Mouse (Mus musculus): ENCODE data around the gene Pms2. TPM values are rescaled to one million over a fixed set of nuclear protein-coding genes. Genes with fewer than 3 reads are reported as not detected.

Pms2 gene
- polyA plus RNA-seq, 1 experiment from 2014 or later: 39.3 TPM

Other genes starting within 250 kb of the Pms2 start
- 33.5 and 39.5 TPM in 2 replicates for gene Usp42, start 177.7 kb upstream of the Pms2 start, polyA plus RNA-seq (2014; fragmentation: Nextera tagmentation; extraction: Ambion mirVana)
- 50.1 and 55.1 TPM in 2 replicates for gene Eif2ak1, start 92.2 kb upstream of the Pms2 start, polyA plus RNA-seq (2014; fragmentation: Nextera tagmentation; extraction: Ambion mirVana)
- gene Ankrd61, start 12.3 kb upstream of the Pms2 start, polyA plus RNA-seq (2014; fragmentation: Nextera tagmentation; extraction: Ambion mirVana): 0.21 TPM in 2 replicates
- gene Aimp2, start 117 bp upstream of the Pms2 start, polyA plus RNA-seq (2014; fragmentation: Nextera tagmentation; extraction: Ambion mirVana): 111 and 114 TPM in 2 replicates
- gene Gm42421, start 18.2 kb downstream of the Pms2 start, polyA plus RNA-seq (2014; fragmentation: Nextera tagmentation; extraction: Ambion mirVana): 0.69 and 0.87 TPM in 2 replicates
- gene Rsph10b, start 23.1 kb downstream of the Pms2 start, polyA plus RNA-seq (2014; fragmentation: Nextera tagmentation; extraction: Ambion mirVana): 0.68 and 0.73 TPM in 2 replicates
- 110 and 113 TPM in 2 replicates for gene Ccz1, start 104.9 kb downstream of the Pms2 start, polyA plus RNA-seq (2014; fragmentation: Nextera tagmentation; extraction: Ambion mirVana)
- gene Ocm, start 116.7 kb downstream of the Pms2 start, polyA plus RNA-seq (2014; fragmentation: Nextera tagmentation; extraction: Ambion mirVana): not detected in 2 replicates
- 4.4 and 4.6 TPM in 2 replicates for gene Lmtk2, start 190.5 kb downstream of the Pms2 start, polyA plus RNA-seq (2014; fragmentation: Nextera tagmentation; extraction: Ambion mirVana)